Mouse (Mus musculus) frontal cortex, postnatal 10 days (tissue): ENCODE results near the gene Tnfrsf26.

Experiments used
- DNase-seq, 2 experiments: peaks; one replicate each; pipeline ENCODE4 v3.0.0; 2022; ENCODE audit warnings: low spot score in 2 of 2, mixed read lengths in 1 of 2

The Tnfrsf26 gene

GRCm38 (mm10) chr7:143599428-143600230, 28.9 kb downstream of the Tnfrsf26 start, which contains the start of gene Cars:
Cars (minus strand) TSS chr7:143600090.
- peak; percentile 88 to 90 for DNase-seq

DNA sequence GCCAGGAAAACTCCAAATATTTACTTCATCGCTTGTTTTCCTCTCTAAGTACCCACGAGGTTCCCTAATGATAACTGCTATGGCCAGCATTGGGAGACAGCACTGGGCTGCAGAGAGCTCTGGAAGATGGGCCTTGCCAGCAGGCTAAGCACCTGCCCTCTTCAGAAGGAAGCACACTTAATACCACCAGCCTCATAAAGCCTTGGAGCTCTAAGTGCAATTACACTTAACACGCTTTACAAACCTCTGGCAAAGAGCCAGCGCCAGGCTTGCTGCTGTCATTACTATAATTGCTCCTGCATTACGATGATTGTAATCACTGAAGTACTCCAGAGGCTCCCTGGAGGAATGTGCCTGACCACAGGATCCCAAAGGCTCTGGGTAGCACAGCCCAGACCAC, 33.7 kb downstream of the Tnfrsf26 start:
- DNase-seq, result no peak

GRCm38 (mm10) chr7:143592255-143592654, 36.3 kb downstream of the Tnfrsf26 start:
- no peak for DNase-seq

- no peak for DNase-seq
These were observed 40.5 kb downstream of the Tnfrsf26 start for GRCm38 (mm10) chr7:143588006-143588405.

DNA sequence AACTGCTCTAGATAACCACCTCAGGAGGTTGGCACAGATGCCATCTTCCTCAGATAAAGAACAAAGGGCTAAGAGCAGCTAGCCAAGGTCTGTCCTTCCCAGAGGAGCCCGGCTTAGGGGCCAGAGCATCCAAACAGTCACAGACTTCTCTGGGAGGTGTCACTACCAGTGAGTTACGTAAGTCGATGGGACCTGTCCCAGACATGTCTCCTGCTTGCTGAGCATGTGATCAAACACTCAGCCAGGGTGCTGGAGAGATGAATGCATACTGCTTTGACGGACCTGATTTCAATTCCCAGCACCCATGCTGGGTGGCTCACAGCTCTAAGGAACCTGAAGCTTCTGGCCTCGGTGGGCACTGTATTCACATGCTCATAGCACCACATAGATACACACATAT, 40.9 kb downstream of the Tnfrsf26 start:
- no peak for DNase-seq

DNA sequence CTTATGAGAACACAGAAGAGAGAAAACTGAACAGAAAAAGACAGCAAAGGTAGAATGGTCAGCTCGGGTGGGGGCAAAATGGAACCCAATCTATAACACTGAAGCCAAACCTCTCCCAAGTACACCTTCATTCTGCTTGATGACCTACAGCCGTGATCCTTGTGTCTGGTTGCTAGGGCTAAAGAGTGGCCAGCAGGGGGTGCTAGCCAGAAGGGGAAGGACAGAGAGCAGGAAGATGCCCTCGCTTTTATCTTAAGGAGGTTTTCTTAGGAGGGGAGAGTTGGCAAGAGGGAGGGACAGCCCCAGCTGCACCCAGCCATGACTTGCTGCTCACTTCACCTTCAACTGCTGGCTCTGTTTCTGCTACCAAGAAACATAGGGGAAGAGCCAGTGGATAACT, 44.6 kb downstream of the Tnfrsf26 start:
- peak in 1 of 2 experiments; percentile 25 for DNase-seq

DNA sequence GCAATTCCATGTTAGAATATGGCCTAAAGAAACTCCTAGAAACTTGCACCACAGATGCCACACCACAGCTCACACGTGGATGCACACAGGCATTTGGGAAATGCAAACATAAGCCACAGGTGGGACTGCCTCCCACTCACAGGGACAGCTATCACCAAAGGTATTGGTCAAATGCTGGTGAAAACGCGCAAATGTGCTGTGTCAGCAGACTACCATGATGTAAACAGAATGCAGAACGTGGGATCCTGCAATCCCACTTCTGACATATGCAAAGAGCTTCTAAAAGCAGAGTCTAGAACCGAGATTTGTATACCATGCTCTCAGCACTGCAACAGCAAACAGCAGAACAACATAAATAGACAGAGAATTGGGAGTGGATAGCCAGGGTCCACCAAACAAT, 45.5 kb downstream of the Tnfrsf26 start:
- DNase-seq, result no peak

DNA sequence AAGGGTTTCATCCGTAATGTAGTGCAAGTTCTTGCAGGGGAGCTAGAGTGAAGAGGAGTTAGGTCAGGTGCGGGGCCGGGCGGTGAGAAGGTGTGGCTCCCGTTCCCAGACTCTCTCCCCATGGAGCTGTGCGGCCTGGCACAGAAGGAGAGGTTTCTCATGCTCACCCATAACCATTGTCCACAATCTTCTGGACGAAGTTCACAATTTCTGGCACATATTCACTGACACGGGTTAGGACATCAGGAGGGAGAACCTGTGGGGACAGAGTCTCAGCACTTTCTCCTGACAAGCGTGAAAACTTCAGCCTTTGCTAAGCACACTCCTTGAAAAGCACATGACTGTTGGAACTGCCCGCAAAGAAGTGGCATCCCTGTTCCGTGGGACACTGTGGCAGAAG, 52.8 kb downstream of the Tnfrsf26 start:
- no peak for DNase-seq

DNA sequence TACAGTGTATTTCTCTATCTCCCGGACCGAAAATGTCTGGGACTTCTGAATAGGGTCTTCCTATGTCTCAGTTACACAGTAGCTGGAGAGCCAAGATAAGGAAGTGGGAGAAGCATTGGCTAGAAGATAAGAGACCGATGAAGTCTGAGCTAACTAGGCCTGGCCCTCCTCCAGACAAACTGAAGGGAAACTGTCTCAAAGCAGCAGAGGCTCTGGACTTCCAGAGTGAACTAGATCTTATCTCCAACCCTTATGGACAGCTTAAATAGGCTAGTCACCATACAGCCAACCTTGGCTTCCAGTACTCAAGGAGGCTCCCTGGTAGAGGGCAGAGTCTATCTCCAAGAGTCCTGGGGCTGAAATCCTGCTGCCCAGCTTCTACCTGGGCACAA, 62.9 kb downstream of the Tnfrsf26 start:
- no peak for DNase-seq

DNA sequence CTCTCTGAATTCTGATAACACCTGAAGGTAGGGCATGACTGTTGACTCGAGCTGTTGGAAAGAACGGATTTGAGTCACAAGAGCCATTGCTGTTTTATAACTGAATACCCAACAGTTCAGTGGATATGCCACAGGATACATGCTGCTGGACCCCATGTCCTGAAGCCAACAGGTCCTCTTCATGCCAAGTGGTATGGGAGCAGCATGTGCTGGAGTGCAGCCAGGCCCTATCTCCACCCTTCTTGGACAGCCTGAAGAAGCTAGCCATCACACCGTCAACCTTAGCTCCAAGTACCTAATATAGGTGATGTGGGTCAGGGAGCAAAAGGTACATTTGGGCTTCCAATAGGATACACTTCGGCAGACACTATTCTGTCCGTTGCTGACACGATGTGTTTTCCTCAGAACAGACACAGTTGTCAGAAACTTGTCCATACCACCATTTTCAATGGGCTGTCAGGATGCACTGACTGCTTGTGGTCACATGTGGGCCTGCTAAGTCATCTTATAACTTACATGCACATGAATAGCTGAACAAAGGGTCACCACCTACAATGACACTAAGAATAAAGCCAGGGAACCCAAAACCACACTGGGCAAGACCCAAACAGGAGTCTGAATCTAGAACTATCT, 63.4 kb downstream of the Tnfrsf26 start:
- DNase-seq, result no peak

- DNase-seq, result no peak
These were observed 64.7 kb downstream of the Tnfrsf26 start for GRCm38 (mm10) chr7:143563787-143564186.
